In genomic region chr12:82166101-82166571, GRCm38 (mm10) we compare ENCODE assay signal across 8 mouse cellular contexts. TPM values are rescaled to one million over a fixed set of nuclear protein-coding genes. Genes with fewer than 3 reads are reported as not detected.
A peak's percentile ranks its signal among the peaks of the same experiment; 100 is the strongest.
DNase-seq lines count a peak whose midpoint lies in the region; ATAC-seq and TF ChIP-seq lines count a peak whose summit lies in the region.

No protein-coding gene starts in this region.

- no peak for ATAC-seq in heart, postnatal 0 days (ENCODE audit: insufficient read depth, low read depth)
- no peak for ATAC-seq in embryonic facial prominence, embryonic 12.5 days (ENCODE audit: insufficient number of reproducible peaks, insufficient read depth, low FRiP score, low TSS enrichment)
- no peak for ATAC-seq in limb, embryonic 12.5 days (ENCODE audit: insufficient number of reproducible peaks, insufficient read depth, low FRiP score, low TSS enrichment, low read depth)
- no peak for ATAC-seq in stomach, embryonic 14.5 days (ENCODE audit: insufficient number of reproducible peaks, insufficient read depth, low FRiP score, low read depth)
- ATAC-seq in frontal cortex, adult (ENCODE audit: low TSS enrichment) = no peak

- peak overlapping the region; percentile 30 for H3K4me2 ChIP-seq in heart, postnatal 0 days (ENCODE audit: low read depth, low read length)
- peak overlapping the region; percentile 16 for H3K4me2 ChIP-seq in embryonic facial prominence, embryonic 12.5 days (replicated peaks)
- peak overlapping the region; percentile 40 for H3K4me2 ChIP-seq in limb, embryonic 12.5 days
- H3K4me2 ChIP-seq in stomach, embryonic 14.5 days (replicated peaks; ENCODE audit: low read depth, low read length) = peak overlapping the region; percentile 13

- WGBS in heart, postnatal 0 days = 37% methylated on average over 14 of the region's 14 CpGs
- WGBS in embryonic facial prominence, embryonic 12.5 days = 37% methylated on average over 14 of the region's 14 CpGs
- 35% methylated on average over 14 of the region's 14 CpGs for WGBS in limb, embryonic 12.5 days
- 34% methylated on average over 14 of the region's 14 CpGs for whole genome bisulfite sequencing in stomach, embryonic 14.5 days

- TF ChIP-seq CTCF in heart, postnatal 0 days (IDR thresholded peaks at IDR 0.05; ENCODE audit: low read depth) = no peak

- no peak overlapping the region for H3K9ac ChIP-seq in heart, postnatal 0 days (replicated peaks; ENCODE audit: low read depth, low read length)
- peak overlapping the region; percentile 12; the same call in 1 of the 2 replicates for H3K9ac ChIP-seq in embryonic facial prominence, embryonic 12.5 days
- H3K9ac ChIP-seq in limb, embryonic 12.5 days (replicated peaks) = peak overlapping the region; percentile 40; the same call in 1 of the 2 replicates
- H3K9ac ChIP-seq in stomach, embryonic 14.5 days (replicated peaks; ENCODE audit: low read depth, low read length) = no peak overlapping the region

- no peak overlapping the region for H3K4me3 ChIP-seq in heart, postnatal 0 days (ENCODE audit: low read depth, low read length)
- no peak overlapping the region for H3K4me3 ChIP-seq in embryonic facial prominence, embryonic 12.5 days
- H3K4me3 ChIP-seq in limb, embryonic 12.5 days (replicated peaks) = 0 out of 2 replicates have a peak overlapping the region, but pooled peaks have one; percentile 2
- no peak overlapping the region for H3K4me3 ChIP-seq in stomach, embryonic 14.5 days (ENCODE audit: low read depth, low read length)

- no peak for DNase-seq in heart, postnatal 0 days (ENCODE audit: low spot score)
- no peak for DNase-seq in heart, postnatal 14 days
- DNase-seq in urinary bladder, postnatal 10 days (ENCODE audit: low spot score) = no peak
- no peak for DNase-seq in layer of hippocampus, postnatal 36 days

- no peak overlapping the region for H3K27ac ChIP-seq in heart, postnatal 0 days (ENCODE audit: low read depth)
- H3K27ac ChIP-seq in embryonic facial prominence, embryonic 12.5 days = no peak overlapping the region
- H3K27ac ChIP-seq in limb, embryonic 12.5 days = no peak overlapping the region
- H3K27ac ChIP-seq in stomach, embryonic 14.5 days (ENCODE audit: low read length) = no peak overlapping the region

- H3K36me3 ChIP-seq in heart, postnatal 0 days (replicated peaks; ENCODE audit: control insufficient read depth, insufficient read depth, low read length) = no peaks in the 10 kb centered on the region
- no peaks in the 10 kb centered on the region for H3K36me3 ChIP-seq in embryonic facial prominence, embryonic 12.5 days
- no peaks in the 10 kb centered on the region for H3K36me3 ChIP-seq in limb, embryonic 12.5 days
- H3K36me3 ChIP-seq in stomach, embryonic 14.5 days (ENCODE audit: control insufficient read depth, insufficient read depth, low read length) = no peaks in the 10 kb centered on the region

- no peaks in the 10 kb centered on the region for H3K9me3 ChIP-seq in heart, postnatal 0 days (replicated peaks; ENCODE audit: control insufficient read depth, low read length)
- no peaks in the 10 kb centered on the region for H3K9me3 ChIP-seq in embryonic facial prominence, embryonic 12.5 days
- no peaks in the 10 kb centered on the region for H3K9me3 ChIP-seq in limb, embryonic 12.5 days
- no peaks in the 10 kb centered on the region for H3K9me3 ChIP-seq in stomach, embryonic 14.5 days (ENCODE audit: control insufficient read depth, low read depth, low read length)

- H3K27me3 ChIP-seq in heart, postnatal 0 days (ENCODE audit: control insufficient read depth, insufficient read depth, low read length) = no peaks in the 10 kb centered on the region
- H3K27me3 ChIP-seq in embryonic facial prominence, embryonic 12.5 days = no peaks in the 10 kb centered on the region
- H3K27me3 ChIP-seq in limb, embryonic 12.5 days = 0 out of 2 replicates have a peak, but pooled peaks cover 3% of the 10 kb centered on the region
- no peaks in the 10 kb centered on the region for H3K27me3 ChIP-seq in stomach, embryonic 14.5 days (ENCODE audit: control insufficient read depth, insufficient read depth, low read length)

- intact Hi-C loops in heart, postnatal 14 days (cut with DNase I) = loop anchor here (5.0 kb wide), 1 partner anchor 44 kb away; no protein-coding TSS in a partner anchor

- peaks cover 4% of the 10 kb centered on the region; the same call in 1 of the 2 replicates for H3K4me1 ChIP-seq in heart, postnatal 0 days (ENCODE audit: control insufficient read depth, insufficient read depth)
- peaks cover 10% of the 10 kb centered on the region; the same call in 1 of the 2 replicates for H3K4me1 ChIP-seq in embryonic facial prominence, embryonic 12.5 days
- peaks cover 29% of the 10 kb centered on the region for H3K4me1 ChIP-seq in limb, embryonic 12.5 days (replicated peaks)
- 0 out of 2 replicates have a peak, but pooled peaks cover 2% of the 10 kb centered on the region for H3K4me1 ChIP-seq in stomach, embryonic 14.5 days (ENCODE audit: control insufficient read depth, insufficient read depth, low read length)

- TF ChIP-seq EP300 in heart, postnatal 0 days (IDR thresholded peaks at IDR 0.05; ENCODE audit: low read depth) = no peak

RNA-seq across cellular contexts. Expression of gene Sipa1l1, which starts 3.0 kb away (rescaled TPM):
- 17.1 and 18.4 TPM in 2 replicates for total RNA-seq in heart, postnatal 0 days (2014; rRNA removed; ENCODE audit: low replicate concordance)
- 6.6 and 7.0 TPM in 2 replicates for polyA plus RNA-seq in heart, postnatal 0 days (2015; fragmentation: Nextera tagmentation; extraction: Ambion mirVana)
- 10 to 100 TPM; 13.2 to 14.8 TPM for total RNA-seq in heart, postnatal 14 days (2021)
- 37.7 and 41.3 TPM in 2 replicates for polyA plus RNA-seq in embryonic facial prominence, embryonic 12.5 days (2016; fragmentation: Nextera tagmentation; extraction: Ambion mirVana)
- 33.1 and 35.7 TPM in 2 replicates for polyA plus RNA-seq in limb, embryonic 12.5 days (2016; fragmentation: Nextera tagmentation; extraction: Ambion mirVana)
- 44.0 and 44.2 TPM in 2 replicates for polyA plus RNA-seq in stomach, embryonic 14.5 days (2014; fragmentation: Nextera tagmentation; extraction: Ambion mirVana)
- 100 to 1,000 TPM; 208 to 226 TPM for total RNA-seq in layer of hippocampus, postnatal 36 days (2021)

Comparison
In these comparisons a context has a peak if more than half of its experiments do, and no peak if none do; other contexts are left out.
1. H3K9ac ChIP-seq: peak in embryonic facial prominence, embryonic 12.5 days (single experiment) and limb, embryonic 12.5 days (single experiment); none in heart, postnatal 0 days (single experiment) and stomach, embryonic 14.5 days (single experiment).
2. Peak in every context shown above with its lines, with median percentiles within 50 percentile points of each other: H3K4me2 ChIP-seq.